Mouse (Mus musculus) embryonic facial prominence, embryonic 11.5 days (tissue): ENCODE measurements around the gene Ppox. TPM values are rescaled to one million over a fixed set of nuclear protein-coding genes. Genes with fewer than 3 reads are reported as not detected.

Source experiments
- ATAC-seq: fragments of 200-750 bp; cut with Nextera tagmentation; replicated peaks from 2 replicates; pipeline ENCODE4 v1.8.0; 2017; ENCODE audit warnings: low read depth; ENCODE audit not compliant: insufficient number of reproducible peaks, low FRiP score, low TSS enrichment
- DNase-seq: peaks from one replicate; pipeline ENCODE4 v3.0.0-alpha.2; 2015; ENCODE audit warnings: low spot score
- H3K27ac ChIP-seq: fragments of 300-500 bp; sonication (generic); replicated peaks from 2 replicates; pipeline ENCODE4 v1.5.1; 2014; ENCODE audit warnings: mild to moderate bottlenecking, low read depth, low read length, control low read depth
- H3K27me3 ChIP-seq: fragments of 300-500 bp; sonication (generic); 2 replicates; pipeline ENCODE4 v1.6.1; 2014; ENCODE audit warnings: mild to moderate bottlenecking, low read length, moderate library complexity, mixed read lengths; ENCODE audit not compliant: control insufficient read depth, insufficient read depth
- H3K36me3 ChIP-seq: fragments of 300-500 bp; sonication (generic); replicated peaks from 2 replicates; pipeline ENCODE4 v1.6.1; 2014; ENCODE audit warnings: low read depth, mild to moderate bottlenecking, low read length, moderate library complexity, mixed read lengths; ENCODE audit not compliant: control insufficient read depth, insufficient read depth
- H3K4me1 ChIP-seq: fragments of 300-500 bp; sonication (generic); 2 replicates; pipeline ENCODE4 v1.6.1; 2014; ENCODE audit warnings: low read length, mixed read lengths; ENCODE audit not compliant: control insufficient read depth, insufficient read depth
- H3K4me2 ChIP-seq: fragments of 300-500 bp; sonication (generic); 2 replicates; pipeline ENCODE4 v1.6.1; 2014; ENCODE audit warnings: low read depth, mild to moderate bottlenecking, control low read depth, low read length, moderate library complexity
- H3K4me3 ChIP-seq: fragments of 300-500 bp; sonication (generic); 2 replicates; pipeline ENCODE4 v1.5.1; 2014; ENCODE audit warnings: low read depth, low read length, control low read depth
- H3K9ac ChIP-seq: fragments of 300-500 bp; sonication (generic); replicated peaks from 2 replicates; pipeline ENCODE4 v1.6.1; 2014; ENCODE audit warnings: mild to moderate bottlenecking, control low read depth, low read length
- H3K9me3 ChIP-seq: fragments of 300-500 bp; sonication (generic); replicated peaks from 2 replicates; pipeline ENCODE4 v1.6.1; 2016; ENCODE audit warnings: mild to moderate bottlenecking, low read length, inconsistent platforms, mixed read lengths; ENCODE audit not compliant: control insufficient read depth
- WGBS: fragments of 180-500 bp; shearing (Covaris S2); extraction: QIAGEN DNeasy Blood & Tissue Kit; methylation state at CpG from one replicate; pipeline ENCODE4 v1.1.7; 2014; 5-methylcytosine and 5-hydroxymethylcytosine counted together
- polyA plus RNA-seq: library from polyadenylated mRNA; unstranded; fragments of >200 nt; fragmentation: Nextera tagmentation; extraction: Ambion mirVana; gene quantifications from 2 replicates; pipeline ENCODE4 v1.2.1, GENCODE M21; 2014

Gene Ppox
- polyA plus RNA-seq, 1 experiment from 2014 or later, result 58.3 TPM

GRCm38 (mm10) chr1:171270573-171270900, 10.4 kb downstream of the Ppox start:
- ATAC-seq (peak; percentile 82), DNase-seq (peak; percentile 39)
- no peaks in the 10 kb centered on the region for H3K27me3 ChIP-seq
- no peak overlapping the region for H3K27ac ChIP-seq
- peaks cover 9% of the 10 kb centered on the region for H3K36me3 ChIP-seq
- WGBS, result 2% methylated on average over 19 of the region's 19 CpGs
- no peaks in the 10 kb centered on the region for H3K9me3 ChIP-seq
- peaks cover 3% of the 10 kb centered on the region for H3K4me1 ChIP-seq
- H3K9ac ChIP-seq, result peak overlapping the region; percentile 72
- H3K4me2 ChIP-seq, result peak overlapping the region; percentile 93
- peak overlapping the region; percentile 80 for H3K4me3 ChIP-seq

- H3K9ac ChIP-seq, result peak within 1 kb of the TSS; percentile 72
- peak within 1 kb of the TSS; percentile 93 for H3K4me2 ChIP-seq
- peaks cover 3% of the 10 kb centered on the region for H3K4me1 ChIP-seq
- no peaks in the 10 kb centered on the region for H3K27me3 ChIP-seq
- peak; percentile 94 for DNase-seq
- H3K9me3 ChIP-seq, result no peaks in the 10 kb centered on the region
- peak within 1 kb of the TSS; percentile 80 for H3K4me3 ChIP-seq
- ATAC-seq, result peak; percentile 90
- peaks cover 4% of the 10 kb centered on the region for H3K36me3 ChIP-seq
- 3% methylated on average over 36 of the region's 36 CpGs for WGBS
- no peak within 1 kb of the TSS; the same call in 1 of the 2 replicates for H3K27ac ChIP-seq
Observed at GRCm38 (mm10) chr1:171269848-171270572, 11.0 kb downstream of the Ppox start, which contains the start of gene B4galt3. B4galt3 (plus strand) TSS chr1:171270328.

- WGBS, result 62% methylated on average over 1 of the region's 1 CpGs
- Histone ChIP-seq H3K4me1 (peaks cover 3% of the 10 kb centered on the region), H3K27me3 (no peaks in the 10 kb centered on the region), H3K4me2 (no peak overlapping the region), H3K4me3 (no peak overlapping the region), H3K9ac (no peak overlapping the region), H3K9me3 (no peaks in the 10 kb centered on the region), H3K36me3 (peaks cover 4% of the 10 kb centered on the region; the same call in 1 of the 2 replicates), H3K27ac (no peak overlapping the region)
- ATAC-seq (no peak), DNase-seq (no peak)
Observed at GRCm38 (mm10) chr1:171268341-171268740, 12.6 kb downstream of the Ppox start.

- Histone ChIP-seq H3K36me3 (no peaks in the 10 kb centered on the region), H3K9me3 (no peaks in the 10 kb centered on the region), H3K4me1 (peaks cover 3% of the 10 kb centered on the region), H3K27ac (no peak overlapping the region), H3K4me2 (no peak overlapping the region), H3K27me3 (no peaks in the 10 kb centered on the region), H3K4me3 (no peak overlapping the region), H3K9ac (no peak overlapping the region)
- DNase-seq (no peak), ATAC-seq (no peak)
- WGBS, result 68% methylated on average over 4 of the region's 4 CpGs
Observed at GRCm38 (mm10) chr1:171265971-171266744, 14.8 kb downstream of the Ppox start.

GRCm38 (mm10) chr1:171263666-171264461, 17.1 kb downstream of the Ppox start:
- Histone ChIP-seq H3K27me3 (no peaks in the 10 kb centered on the region), H3K9ac (no peak overlapping the region), H3K4me3 (no peak overlapping the region), H3K36me3 (no peaks in the 10 kb centered on the region), H3K27ac (no peak overlapping the region), H3K9me3 (no peaks in the 10 kb centered on the region), H3K4me2 (no peak overlapping the region), H3K4me1 (peaks cover 2% of the 10 kb centered on the region; the same call in 1 of the 2 replicates)
- ATAC-seq (no peak), DNase-seq (no peak)
- WGBS, result 81% methylated on average over 3 of the region's 3 CpGs

GRCm38 (mm10) chr1:171263185-171263611, 17.8 kb downstream of the Ppox start:
- Histone ChIP-seq H3K27me3 (no peaks in the 10 kb centered on the region), H3K4me3 (0 out of 2 replicates have a peak overlapping the region, but pooled peaks have one; percentile 12), H3K4me1 (peaks cover 2% of the 10 kb centered on the region; the same call in 1 of the 2 replicates), H3K4me2 (peak overlapping the region; percentile 37), H3K27ac (peak overlapping the region; percentile 35; the same call in 1 of the 2 replicates), H3K36me3 (no peaks in the 10 kb centered on the region), H3K9me3 (no peaks in the 10 kb centered on the region), H3K9ac (no peak overlapping the region)
- peak; percentile 53 for DNase-seq
- ATAC-seq, result peak; percentile 86; the same call in 1 of the 2 replicates
- WGBS, result 6% methylated on average over 2 of the region's 2 CpGs

GRCm38 (mm10) chr1:171262594-171263130, 18.3 kb downstream of the Ppox start:
- 4% methylated on average over 8 of the region's 8 CpGs for whole genome bisulfite sequencing
- DNase-seq (peak; percentile 46), ATAC-seq (peak; percentile 46; the same call in 1 of the 2 replicates)
- 0 out of 2 replicates have a peak overlapping the region, but pooled peaks have one; percentile 12 for H3K4me3 ChIP-seq
- no peaks in the 10 kb centered on the region for H3K36me3 ChIP-seq
- H3K4me2 ChIP-seq, result peak overlapping the region; percentile 37
- H3K27ac ChIP-seq, result peak overlapping the region; percentile 35
- H3K9ac ChIP-seq, result peak overlapping the region; percentile 48
- no peaks in the 10 kb centered on the region for H3K27me3 ChIP-seq
- no peaks in the 10 kb centered on the region for H3K9me3 ChIP-seq
- peaks cover 2% of the 10 kb centered on the region; the same call in 1 of the 2 replicates for H3K4me1 ChIP-seq
